Mouse (Mus musculus): ENCODE data around the gene Sla2. TPM values are rescaled to one million over a fixed set of nuclear protein-coding genes. Genes with fewer than 3 reads are reported as not detected.

Sla2 gene
- polyA plus RNA-seq, 1 experiment: not detected

GRCm38 (mm10) chr2:156874047-156874759 is 12.8 kb downstream of the Sla2 start:
- TF ChIP-seq POLR2A (IDR thresholded peaks at IDR 0.05; ENCODE audit: low read depth, low read length) (no peak), CTCF (IDR thresholded peaks at IDR 0.05; ENCODE audit: borderline replicate concordance, insufficient read depth, low read length) (no peak)
- Histone ChIP-seq H3K4me3 (ENCODE audit: insufficient read depth, low read length) (no peak overlapping the region), H3K4me1 (ENCODE audit: control insufficient read depth, insufficient read depth, low read length) (peaks cover 3% of the 10 kb centered on the region), H3K27ac (ENCODE audit: insufficient read depth, low read length) (no peak overlapping the region)

GRCm38 (mm10) chr2:156873629-156874028 is 13.4 kb downstream of the Sla2 start:
- Histone ChIP-seq H3K27ac (ENCODE audit: insufficient read depth, low read length) (no peak overlapping the region), H3K4me3 (ENCODE audit: insufficient read depth, low read length) (no peak overlapping the region), H3K4me1 (ENCODE audit: control insufficient read depth, insufficient read depth, low read length) (peaks cover 3% of the 10 kb centered on the region)
- TF ChIP-seq CTCF (IDR thresholded peaks at IDR 0.05; ENCODE audit: borderline replicate concordance, insufficient read depth, low read length) (no peak), POLR2A (IDR thresholded peaks at IDR 0.05; ENCODE audit: low read depth, low read length) (no peak)

- TF ChIP-seq CTCF (IDR thresholded peaks at IDR 0.05; ENCODE audit: borderline replicate concordance, insufficient read depth, low read length) (no peak), POLR2A (IDR thresholded peaks at IDR 0.05; ENCODE audit: low read depth, low read length) (no peak)
- H3K4me3 ChIP-seq (ENCODE audit: insufficient read depth, low read length): no peak overlapping the region
- peaks cover 3% of the 10 kb centered on the region for H3K4me1 ChIP-seq (ENCODE audit: control insufficient read depth, insufficient read depth, low read length)
- H3K27ac ChIP-seq (ENCODE audit: insufficient read depth, low read length): no peak overlapping the region
These were observed 16.5 kb downstream of the Sla2 start for GRCm38 (mm10) chr2:156870519-156870918.

- Histone ChIP-seq H3K4me1 (ENCODE audit: control insufficient read depth, insufficient read depth, low read length) (peaks cover 4% of the 10 kb centered on the region), H3K27ac (ENCODE audit: insufficient read depth, low read length) (no peak overlapping the region), H3K4me3 (ENCODE audit: insufficient read depth, low read length) (no peak overlapping the region)
- no peak for TF ChIP-seq CTCF (IDR thresholded peaks at IDR 0.05; ENCODE audit: borderline replicate concordance, insufficient read depth, low read length)
- no peak for TF ChIP-seq POLR2A (IDR thresholded peaks at IDR 0.05; ENCODE audit: low read depth, low read length)
These were observed 17.4 kb downstream of the Sla2 start for GRCm38 (mm10) chr2:156869554-156869953.

- H3K4me3 ChIP-seq (ENCODE audit: insufficient read depth, low read length): no peak overlapping the region
- peaks cover 7% of the 10 kb centered on the region for H3K4me1 ChIP-seq (ENCODE audit: control insufficient read depth, insufficient read depth, low read length)
- H3K27ac ChIP-seq (ENCODE audit: insufficient read depth, low read length): no peak overlapping the region
- TF ChIP-seq CTCF (IDR thresholded peaks at IDR 0.05; ENCODE audit: borderline replicate concordance, insufficient read depth, low read length) (no peak), POLR2A (IDR thresholded peaks at IDR 0.05; ENCODE audit: low read depth, low read length) (no peak)
These were observed 18.0 kb downstream of the Sla2 start for GRCm38 (mm10) chr2:156868994-156869393.

GRCm38 (mm10) chr2:156864481-156864880 is 22.5 kb downstream of the Sla2 start:
- H3K27ac ChIP-seq (ENCODE audit: insufficient read depth, low read length): no peak overlapping the region
- H3K4me3 ChIP-seq (ENCODE audit: insufficient read depth, low read length): peak overlapping the region; percentile 95
- 0 out of 2 replicates have a peak, but pooled peaks cover 3% of the 10 kb centered on the region for H3K4me1 ChIP-seq (ENCODE audit: control insufficient read depth, insufficient read depth, low read length)
- no peak for TF ChIP-seq CTCF (IDR thresholded peaks at IDR 0.05; ENCODE audit: borderline replicate concordance, insufficient read depth, low read length)
- TF ChIP-seq POLR2A (IDR thresholded peaks at IDR 0.05; ENCODE audit: low read depth, low read length): no peak

- TF ChIP-seq POLR2A (IDR thresholded peaks at IDR 0.05; ENCODE audit: low read depth, low read length) (peak; percentile 9; the same call in 1 of the 2 replicates), CTCF (IDR thresholded peaks at IDR 0.05; ENCODE audit: borderline replicate concordance, insufficient read depth, low read length) (no peak)
- Histone ChIP-seq H3K27ac (ENCODE audit: insufficient read depth, low read length) (peak overlapping the region; percentile 54), H3K4me1 (ENCODE audit: control insufficient read depth, insufficient read depth, low read length) (0 out of 2 replicates have a peak, but pooled peaks cover 3% of the 10 kb centered on the region), H3K4me3 (ENCODE audit: insufficient read depth, low read length) (peak overlapping the region; percentile 95)
These were observed 23.4 kb downstream of the Sla2 start for GRCm38 (mm10) chr2:156863487-156864160.

- H3K4me3 ChIP-seq (ENCODE audit: insufficient read depth, low read length): peak within 1 kb of the TSS; percentile 95
- 0 out of 2 replicates have a peak, but pooled peaks cover 3% of the 10 kb centered on the region for H3K4me1 ChIP-seq (ENCODE audit: control insufficient read depth, insufficient read depth, low read length)
- peak; percentile 66; the same call in 1 of the 2 replicates for TF ChIP-seq CTCF (IDR thresholded peaks at IDR 0.05; ENCODE audit: borderline replicate concordance, insufficient read depth, low read length)
- peak; percentile 73 for TF ChIP-seq POLR2A (IDR thresholded peaks at IDR 0.05; ENCODE audit: low read depth, low read length)
- H3K27ac ChIP-seq (ENCODE audit: insufficient read depth, low read length): peak within 1 kb of the TSS; percentile 80
These were observed 24.1 kb downstream of the Sla2 start, which contains the start of gene Rab5if for GRCm38 (mm10) chr2:156862772-156863486. Rab5if (plus strand) TSS chr2:156863128.

- H3K4me3 ChIP-seq (ENCODE audit: insufficient read depth, low read length): peak overlapping the region; percentile 76
- peaks cover 3% of the 10 kb centered on the region; the same call in 1 of the 2 replicates for H3K4me1 ChIP-seq (ENCODE audit: control insufficient read depth, insufficient read depth, low read length)
- H3K27ac ChIP-seq (ENCODE audit: insufficient read depth, low read length): peak overlapping the region; percentile 80
- TF ChIP-seq POLR2A (IDR thresholded peaks at IDR 0.05; ENCODE audit: low read depth, low read length): no peak; the same call in 1 of the 2 replicates
- TF ChIP-seq CTCF (IDR thresholded peaks at IDR 0.05; ENCODE audit: borderline replicate concordance, insufficient read depth, low read length): no peak
These were observed 24.8 kb downstream of the Sla2 start for GRCm38 (mm10) chr2:156862041-156862717.
